Mouse (Mus musculus): ENCODE measurements at regions not wholly inside any gene's neighbourhood (a gene's known extent, or its start where the extent isn't known, plus 50 kb on each side); places are given as distances from the start of the nearest gene placed in this dataset.
A peak's percentile ranks its signal among the peaks of the same experiment; 100 is the strongest.

DNA sequence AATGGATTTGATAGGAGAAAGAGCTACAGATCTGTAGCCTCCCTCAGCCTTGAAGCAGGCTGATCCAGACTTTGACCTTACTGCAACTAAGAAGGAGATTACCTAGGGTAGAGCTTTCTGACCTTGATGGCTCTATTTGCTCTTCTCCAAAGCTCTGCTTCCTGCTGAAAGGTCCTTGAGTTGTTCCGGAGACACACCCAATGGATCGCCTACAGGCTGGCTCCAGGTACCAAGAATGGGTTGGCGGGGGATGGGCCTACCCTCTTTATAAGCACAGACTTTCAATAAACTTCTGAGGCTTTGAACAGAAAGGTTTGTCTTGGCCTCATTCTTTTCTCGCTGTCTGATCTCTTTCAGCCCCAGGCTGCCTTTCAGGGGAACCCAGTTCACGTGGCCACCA is 901.0 kb downstream of the Cdh8 start:
- peak; percentile 25; the same call in 1 of the 2 replicates for ATAC-seq
- TF ChIP-seq CTCF (IDR thresholded peaks at IDR 0.05; ENCODE audit: low read depth) = no peak

DNA sequence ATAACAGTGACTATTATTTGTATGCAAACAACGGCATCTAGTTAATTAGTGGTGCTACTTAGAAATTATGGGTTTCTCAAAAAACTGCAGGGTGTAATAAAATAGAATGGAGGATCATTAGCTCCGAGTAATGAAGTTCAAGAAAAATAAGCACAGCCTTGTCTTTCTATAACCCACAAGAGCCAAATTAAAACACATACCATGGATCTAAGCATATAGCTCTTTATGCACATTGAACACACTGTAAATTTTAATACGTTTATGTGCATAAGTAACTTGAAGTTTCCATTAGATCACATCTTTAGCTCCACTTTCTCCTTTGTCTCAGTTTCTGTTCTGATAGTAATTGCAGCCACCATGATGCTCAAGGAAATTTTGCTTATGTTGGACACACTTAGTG is 919.5 kb downstream of the Cdh8 start:
- Histone ChIP-seq H3K27ac (ENCODE audit: low read depth, low read length) (no peak overlapping the region), H3K4me3 (ENCODE audit: low read depth, low read length) (no peak overlapping the region), H3K4me2 (replicated peaks; ENCODE audit: low read depth) (no peak overlapping the region), H3K27me3 (replicated peaks; ENCODE audit: control insufficient read depth, insufficient read depth, low read length) (no peaks in the 10 kb centered on the region), H3K9ac (ENCODE audit: low read depth, low read length) (no peak overlapping the region), H3K4me1 (replicated peaks; ENCODE audit: control insufficient read depth, insufficient read depth, low read length) (no peaks in the 10 kb centered on the region), H3K9me3 (ENCODE audit: control insufficient read depth) (no peaks in the 10 kb centered on the region), H3K36me3 (ENCODE audit: control insufficient read depth, insufficient read depth) (no peaks in the 10 kb centered on the region)
- TF ChIP-seq CTCF (IDR thresholded peaks at IDR 0.05; ENCODE audit: low read depth) = no peak
- no peak for ATAC-seq
- WGBS = 87% methylated on average over 3 of the region's 3 CpGs

More for the DNA sequence above, 901.0 kb downstream of the Cdh8 start:
- no peak overlapping the region for H3K4me3 ChIP-seq (ENCODE audit: low read depth, low read length)
- no peak overlapping the region for H3K27ac ChIP-seq (ENCODE audit: low read depth, low read length)
- H3K27me3 ChIP-seq (replicated peaks; ENCODE audit: control insufficient read depth, insufficient read depth, low read length) = no peaks in the 10 kb centered on the region
- H3K9me3 ChIP-seq (ENCODE audit: control insufficient read depth) = no peaks in the 10 kb centered on the region
- no peaks in the 10 kb centered on the region for H3K4me1 ChIP-seq (replicated peaks; ENCODE audit: control insufficient read depth, insufficient read depth, low read length)
- H3K4me2 ChIP-seq (replicated peaks; ENCODE audit: low read depth) = no peak overlapping the region
- no peaks in the 10 kb centered on the region for H3K36me3 ChIP-seq (ENCODE audit: control insufficient read depth, insufficient read depth)
- 46% methylated on average over 5 of the region's 5 CpGs for WGBS
- H3K9ac ChIP-seq (ENCODE audit: low read depth, low read length) = no peak overlapping the region

DNA sequence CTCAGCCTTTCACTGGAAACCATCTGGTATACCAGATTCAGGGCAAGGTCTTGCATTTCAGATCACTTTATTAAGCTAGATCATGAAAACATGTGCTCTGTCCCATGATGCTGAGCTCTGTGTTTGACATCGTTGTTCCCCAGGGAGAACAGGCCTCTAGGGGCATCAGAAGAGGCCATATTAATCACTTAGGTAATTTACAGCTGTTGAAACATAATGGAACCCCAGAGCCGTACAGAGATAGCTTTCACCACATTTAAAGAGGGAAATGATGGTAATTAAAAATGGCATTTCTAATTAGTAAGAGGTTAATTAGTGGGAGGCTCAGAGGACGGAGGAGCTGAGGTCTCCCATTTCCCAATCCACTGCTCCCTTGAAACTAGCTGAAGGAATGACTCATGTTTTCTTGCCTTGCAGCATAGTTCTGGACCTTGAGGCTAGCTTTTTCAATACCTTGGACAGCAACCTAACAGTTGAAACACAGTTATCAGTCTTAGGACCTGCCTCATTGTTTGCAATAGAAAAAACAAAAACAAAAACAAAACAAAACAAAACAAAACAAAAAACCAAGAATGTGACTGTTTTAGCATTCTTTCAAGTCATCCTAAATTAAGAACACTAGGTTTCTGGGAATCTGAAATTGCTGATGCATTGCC is 952.8 kb downstream of the Cdh8 start:
- no peaks in the 10 kb centered on the region for H3K27me3 ChIP-seq (replicated peaks; ENCODE audit: control insufficient read depth, insufficient read depth, low read length)
- ATAC-seq = no peak
- no peak overlapping the region for H3K4me2 ChIP-seq (replicated peaks; ENCODE audit: low read depth)
- no peak overlapping the region for H3K9ac ChIP-seq (ENCODE audit: low read depth, low read length)
- H3K27ac ChIP-seq (ENCODE audit: low read depth, low read length) = no peak overlapping the region
- H3K36me3 ChIP-seq (ENCODE audit: control insufficient read depth, insufficient read depth) = no peaks in the 10 kb centered on the region
- TF ChIP-seq CTCF (IDR thresholded peaks at IDR 0.05; ENCODE audit: low read depth) = no peak
- H3K4me3 ChIP-seq (ENCODE audit: low read depth, low read length) = no peak overlapping the region
- no peaks in the 10 kb centered on the region for H3K4me1 ChIP-seq (replicated peaks; ENCODE audit: control insufficient read depth, insufficient read depth, low read length)
- H3K9me3 ChIP-seq (ENCODE audit: control insufficient read depth) = no peaks in the 10 kb centered on the region
- 71% methylated on average over 3 of the region's 3 CpGs for WGBS

DNA sequence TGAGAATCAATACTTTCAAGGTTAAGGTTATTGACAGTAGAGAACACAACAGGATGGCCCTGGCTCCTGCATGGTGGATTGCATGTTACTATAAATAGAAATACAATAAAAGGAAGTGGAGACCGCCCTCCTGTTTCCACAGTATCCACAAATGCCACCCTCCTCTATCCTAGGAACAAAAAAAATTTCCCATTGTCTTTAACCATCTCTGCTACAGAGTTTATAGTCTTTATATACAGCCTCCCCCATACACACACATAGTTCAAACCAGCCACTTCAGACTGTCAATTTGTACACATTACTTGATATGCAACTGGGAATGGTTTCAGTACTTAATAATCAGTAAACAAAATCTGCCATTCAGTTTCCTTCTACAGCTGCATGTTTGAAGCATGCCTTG is 960.7 kb downstream of the Cdh8 start:
- TF ChIP-seq CTCF (IDR thresholded peaks at IDR 0.05; ENCODE audit: low read depth) = no peak
- Histone ChIP-seq H3K4me2 (replicated peaks; ENCODE audit: low read depth) (no peak overlapping the region), H3K9me3 (ENCODE audit: control insufficient read depth) (no peaks in the 10 kb centered on the region), H3K9ac (ENCODE audit: low read depth, low read length) (no peak overlapping the region), H3K27me3 (replicated peaks; ENCODE audit: control insufficient read depth, insufficient read depth, low read length) (no peaks in the 10 kb centered on the region), H3K4me1 (replicated peaks; ENCODE audit: control insufficient read depth, insufficient read depth, low read length) (no peaks in the 10 kb centered on the region), H3K36me3 (ENCODE audit: control insufficient read depth, insufficient read depth) (no peaks in the 10 kb centered on the region), H3K4me3 (ENCODE audit: low read depth, low read length) (no peak overlapping the region), H3K27ac (ENCODE audit: low read depth, low read length) (no peak overlapping the region)
- 60% methylated on average over 1 of the region's 1 CpGs for WGBS
- no peak for ATAC-seq

All from intestine, postnatal 0 days (tissue).